Mouse (Mus musculus) midbrain, embryonic 11.5 days (tissue): ENCODE results near the gene Zmynd8. TPM values are rescaled to one million over a fixed set of nuclear protein-coding genes. Genes with fewer than 3 reads are reported as not detected.

Source experiments
- ATAC-seq: fragments of 200-750 bp; cut with Nextera tagmentation; 2 replicates; pipeline ENCODE4 v1.8.0; 2017; ENCODE audit warnings: moderate TSS enrichment, moderate library complexity; ENCODE audit not compliant: low FRiP score
- DNase-seq: peaks from one replicate; pipeline ENCODE4 v3.0.0; 2015; ENCODE audit warnings: low spot score; ENCODE audit errors: missing footprints
- H3K27ac ChIP-seq: fragments of 300-500 bp; sonication (generic); 2 replicates; pipeline ENCODE4 v1.5.1; 2014; ENCODE audit warnings: low read depth, low read length
- H3K27me3 ChIP-seq: fragments of 300-500 bp; sonication (generic); 2 replicates; pipeline ENCODE4 v1.6.1; 2014; ENCODE audit warnings: mild to moderate bottlenecking, low read length, moderate library complexity, mixed read lengths; ENCODE audit not compliant: control insufficient read depth, insufficient read depth
- H3K36me3 ChIP-seq: fragments of 300-500 bp; sonication (generic); 2 replicates; pipeline ENCODE4 v1.6.1; 2014; ENCODE audit warnings: mild to moderate bottlenecking, low read length, moderate library complexity, mixed read lengths; ENCODE audit not compliant: control insufficient read depth, insufficient read depth
- H3K4me1 ChIP-seq: fragments of 300-500 bp; sonication (generic); 2 replicates; pipeline ENCODE4 v1.6.1; 2014; ENCODE audit warnings: low read length; ENCODE audit not compliant: control insufficient read depth, insufficient read depth
- H3K4me2 ChIP-seq: fragments of 300-500 bp; sonication (generic); 2 replicates; pipeline ENCODE4 v1.6.1; 2014; ENCODE audit warnings: mild to moderate bottlenecking, moderate library complexity
- H3K4me3 ChIP-seq: fragments of 300-500 bp; sonication (generic); 2 replicates; pipeline ENCODE4 v1.5.1; 2014; ENCODE audit warnings: low read depth, low read length
- H3K9ac ChIP-seq: fragments of 300-500 bp; sonication (generic); 2 replicates; pipeline ENCODE4 v1.6.1; 2014; ENCODE audit warnings: low read length
- H3K9me3 ChIP-seq: fragments of 300-500 bp; sonication (generic); 2 replicates; pipeline ENCODE4 v1.6.1; 2016; ENCODE audit warnings: low read length; ENCODE audit not compliant: control insufficient read depth
- WGBS: fragments of 180-500 bp; shearing (Covaris S2); extraction: QIAGEN DNeasy Blood & Tissue Kit; methylation state at CpG from one replicate; pipeline ENCODE4 v1.1.7; 2014; 5-methylcytosine and 5-hydroxymethylcytosine counted together
- polyA plus RNA-seq: library from polyadenylated mRNA; unstranded; fragments of >200 nt; fragmentation: Nextera tagmentation; extraction: Ambion mirVana; gene quantifications from 2 replicates; pipeline ENCODE4 v1.2.1, GENCODE M21; 2014

The Zmynd8 gene
- polyA plus RNA-seq, 1 experiment from 2014 or later, result 45.6 TPM

DNA sequence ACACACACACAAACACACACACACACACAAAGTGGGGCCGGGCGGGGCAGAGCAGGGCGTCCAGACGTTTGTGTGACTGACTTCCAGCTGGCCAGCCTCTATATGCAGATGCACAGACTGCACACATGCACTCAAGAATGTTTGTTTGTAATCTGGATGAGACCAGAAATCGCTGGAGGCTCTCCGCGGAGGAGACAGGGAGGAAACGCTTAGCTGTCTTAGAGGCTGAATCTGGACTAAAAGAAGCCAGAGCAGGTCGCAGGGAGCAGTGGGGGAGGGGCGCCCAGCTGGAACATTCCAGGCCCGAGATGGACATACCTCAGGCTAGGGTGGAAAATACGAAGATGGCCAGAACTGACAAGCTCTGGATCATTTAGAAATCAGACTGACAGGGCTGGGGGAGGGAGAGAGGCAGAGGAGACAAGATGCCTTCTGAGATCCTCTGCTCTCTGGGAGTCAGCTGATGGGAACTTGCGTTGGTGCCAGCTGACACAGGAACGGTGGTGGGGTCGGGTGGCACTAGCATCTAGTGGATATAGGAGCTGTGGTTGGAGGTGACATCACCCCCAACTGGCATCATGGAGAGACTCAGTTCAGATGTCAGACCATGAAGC, 7.6 kb upstream of the Zmynd8 start:
- H3K9me3 ChIP-seq, result no peaks in the 10 kb centered on the region
- H3K36me3 ChIP-seq, result no peaks in the 10 kb centered on the region
- WGBS, result 35% methylated on average over 15 of the region's 15 CpGs
- no peak overlapping the region for H3K4me3 ChIP-seq
- H3K4me1 ChIP-seq, result peaks cover 6% of the 10 kb centered on the region; the same call in 1 of the 2 replicates
- H3K9ac ChIP-seq, result no peak overlapping the region
- H3K27ac ChIP-seq, result no peak overlapping the region
- no peak overlapping the region for H3K4me2 ChIP-seq
- ATAC-seq, result no peak; the same call in 1 of the 2 replicates
- H3K27me3 ChIP-seq, result no peaks in the 10 kb centered on the region
- peak; percentile 88 for DNase-seq

DNA sequence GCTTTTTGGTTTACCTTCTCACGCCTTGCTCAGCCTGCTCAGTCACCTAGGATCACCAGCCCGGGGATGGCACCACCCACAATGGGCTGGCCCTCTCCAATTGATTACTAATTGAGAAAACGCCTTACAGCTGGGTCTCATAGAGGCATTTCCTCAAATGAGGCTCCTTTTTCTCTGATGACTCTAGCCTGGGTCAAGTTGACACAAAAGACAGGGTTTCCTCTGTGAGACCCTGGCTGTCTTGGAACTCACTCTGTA, 2.2 kb upstream of the Zmynd8 start:
- H3K4me3 ChIP-seq, result no peak overlapping the region
- WGBS, result 36% methylated on average over 3 of the region's 3 CpGs
- H3K36me3 ChIP-seq, result no peaks in the 10 kb centered on the region
- no peaks in the 10 kb centered on the region for H3K27me3 ChIP-seq
- peak overlapping the region; percentile 46 for H3K9ac ChIP-seq
- H3K9me3 ChIP-seq, result no peaks in the 10 kb centered on the region
- H3K27ac ChIP-seq, result no peak overlapping the region
- DNase-seq (no peak), ATAC-seq (no peak)
- no peak overlapping the region for H3K4me2 ChIP-seq
- peaks cover 21% of the 10 kb centered on the region for H3K4me1 ChIP-seq

DNA sequence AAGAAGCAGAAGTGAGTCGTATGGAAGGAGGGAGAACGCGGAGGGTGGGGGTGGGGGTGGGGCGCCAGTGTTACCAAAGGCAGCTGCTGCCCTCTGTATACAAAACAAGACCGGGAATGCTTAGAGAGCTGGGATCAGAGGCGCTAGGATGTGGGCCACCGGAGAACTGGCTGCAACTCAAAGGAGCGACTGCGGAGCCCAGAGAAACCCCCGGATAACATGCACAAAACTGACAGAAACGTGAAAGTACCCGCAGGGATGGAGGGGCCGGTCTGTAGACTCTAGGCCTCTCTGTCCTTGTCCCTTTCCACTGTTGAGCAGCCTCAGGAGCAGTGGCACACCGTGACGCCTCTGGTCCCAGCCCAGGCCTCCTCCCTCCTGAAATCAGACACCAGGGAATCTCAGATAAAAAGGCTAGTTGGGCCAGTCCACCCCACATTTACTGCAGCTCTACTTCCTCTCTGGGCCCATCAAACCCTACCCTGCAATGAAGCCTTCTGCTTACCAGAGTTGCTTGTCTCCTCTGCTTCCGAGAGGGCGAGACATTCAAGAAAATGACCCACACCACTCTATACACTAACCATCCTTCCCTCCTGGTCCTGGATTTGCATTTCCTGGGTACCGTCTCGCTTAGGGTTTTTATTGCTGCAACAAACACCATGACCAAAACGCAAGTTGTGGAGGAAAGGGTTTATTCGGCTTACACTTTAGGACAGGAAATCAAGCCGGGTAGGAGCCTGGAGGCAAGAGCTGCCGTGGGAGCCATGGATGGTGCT, 1.7 kb upstream of the Zmynd8 start:
- H3K27ac ChIP-seq, result peak overlapping the region; percentile 67
- H3K4me2 ChIP-seq, result peak overlapping the region; percentile 23; the same call in 1 of the 2 replicates
- H3K4me3 ChIP-seq, result no peak overlapping the region
- no peaks in the 10 kb centered on the region for H3K9me3 ChIP-seq
- peak overlapping the region; percentile 46 for H3K9ac ChIP-seq
- no peaks in the 10 kb centered on the region for H3K27me3 ChIP-seq
- DNase-seq (peak; percentile 95), ATAC-seq (peak; percentile 65)
- WGBS, result 11% methylated on average over 23 of the region's 23 CpGs
- no peaks in the 10 kb centered on the region for H3K36me3 ChIP-seq
- H3K4me1 ChIP-seq, result peaks cover 22% of the 10 kb centered on the region

DNA sequence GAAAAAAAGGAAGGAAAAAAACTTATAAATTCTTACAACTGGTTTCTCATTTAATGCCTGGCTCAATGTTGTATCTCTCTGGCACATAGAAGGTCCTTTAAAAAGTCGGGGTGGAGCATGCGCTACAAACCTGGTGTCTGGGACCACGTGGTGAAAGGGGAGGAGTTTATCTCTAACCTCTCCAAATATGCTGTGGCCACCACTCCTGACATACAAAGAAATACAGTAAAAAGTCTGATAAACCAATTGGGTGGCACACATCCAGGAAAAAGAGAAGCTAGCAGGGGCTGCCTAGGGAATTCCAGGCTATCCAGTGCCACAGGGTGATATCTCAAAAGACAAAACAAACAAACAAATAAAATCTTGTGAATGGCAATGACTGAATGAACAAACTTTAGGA, 1.1 kb upstream of the Zmynd8 start:
- Histone ChIP-seq H3K4me1 (peaks cover 24% of the 10 kb centered on the region), H3K27ac (peak overlapping the region; percentile 67; the same call in 1 of the 2 replicates), H3K9me3 (no peaks in the 10 kb centered on the region), H3K9ac (peak overlapping the region; percentile 46; the same call in 1 of the 2 replicates), H3K36me3 (no peaks in the 10 kb centered on the region), H3K4me3 (no peak overlapping the region), H3K27me3 (no peaks in the 10 kb centered on the region), H3K4me2 (peak overlapping the region; percentile 23; the same call in 1 of the 2 replicates)
- DNase-seq (peak; percentile 91), ATAC-seq (no peak)
- 33% methylated on average over 3 of the region's 3 CpGs for WGBS

DNA sequence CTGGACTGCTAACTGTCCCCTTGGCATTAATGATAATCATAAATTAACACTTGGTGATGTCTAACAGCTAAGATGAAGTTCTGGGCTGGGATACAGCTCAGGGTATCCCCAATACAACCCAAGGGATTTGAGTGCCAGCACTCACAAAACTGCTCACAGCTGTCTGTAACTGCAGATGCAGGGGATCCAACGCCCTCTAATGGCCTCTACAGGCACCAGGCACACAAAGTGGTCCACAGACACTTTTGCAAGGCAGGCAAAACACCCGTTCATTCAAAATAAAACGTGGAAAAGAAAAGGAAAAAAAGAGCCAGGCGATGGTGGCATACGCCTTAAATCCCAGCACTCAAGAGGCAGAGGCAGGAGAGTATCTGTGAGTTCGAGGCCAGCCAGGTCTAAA, 658 bp upstream of the Zmynd8 start:
- DNase-seq (no peak), ATAC-seq (no peak)
- Histone ChIP-seq H3K9ac (no peak overlapping the region), H3K27ac (0 out of 2 replicates have a peak overlapping the region, but pooled peaks have one; percentile 25), H3K4me1 (peaks cover 24% of the 10 kb centered on the region), H3K36me3 (no peaks in the 10 kb centered on the region), H3K9me3 (no peaks in the 10 kb centered on the region), H3K27me3 (no peaks in the 10 kb centered on the region), H3K4me3 (no peak overlapping the region), H3K4me2 (no peak overlapping the region; the same call in 1 of the 2 replicates)
- WGBS, result 35% methylated on average over 6 of the region's 6 CpGs

GRCm38 (mm10) chr2:165896171-165896570, 2.6 kb downstream of the Zmynd8 start:
- DNase-seq (no peak), ATAC-seq (no peak)
- no peaks in the 10 kb centered on the region for H3K27me3 ChIP-seq
- H3K9me3 ChIP-seq, result no peaks in the 10 kb centered on the region
- no peak overlapping the region for H3K9ac ChIP-seq
- H3K4me1 ChIP-seq, result peaks cover 24% of the 10 kb centered on the region
- WGBS, result 81% methylated on average over 13 of the region's 13 CpGs
- no peaks in the 10 kb centered on the region for H3K36me3 ChIP-seq
- H3K27ac ChIP-seq, result no peak overlapping the region
- no peak overlapping the region for H3K4me3 ChIP-seq
- no peak overlapping the region for H3K4me2 ChIP-seq

DNA sequence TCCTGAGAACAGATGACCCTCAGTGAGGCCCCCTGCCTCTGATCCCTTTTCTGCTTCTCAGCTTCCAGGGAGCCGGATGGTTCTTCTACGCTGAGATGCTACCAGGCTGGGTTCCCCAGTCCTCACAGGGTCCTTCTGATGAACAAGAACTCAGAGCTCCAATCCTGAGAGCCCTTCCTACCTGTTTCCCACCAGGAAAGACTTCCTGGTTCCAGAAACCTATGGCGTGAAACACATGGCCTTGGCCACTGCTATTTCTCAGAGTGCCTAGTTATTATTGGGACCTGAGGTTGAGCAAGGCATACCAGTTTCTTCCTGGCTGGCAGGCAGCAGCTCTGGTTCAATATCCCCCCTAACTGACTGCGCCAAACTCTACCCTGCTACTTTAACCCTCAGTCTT, 3.1 kb downstream of the Zmynd8 start:
- Histone ChIP-seq H3K9me3 (no peaks in the 10 kb centered on the region), H3K4me1 (peaks cover 21% of the 10 kb centered on the region), H3K4me2 (no peak overlapping the region), H3K36me3 (no peaks in the 10 kb centered on the region), H3K4me3 (no peak overlapping the region), H3K27ac (no peak overlapping the region), H3K27me3 (no peaks in the 10 kb centered on the region), H3K9ac (no peak overlapping the region)
- no peak for ATAC-seq
- WGBS, result 91% methylated on average over 4 of the region's 4 CpGs
- DNase-seq, result no peak

- no peaks in the 10 kb centered on the region for H3K27me3 ChIP-seq
- DNase-seq (no peak), ATAC-seq (no peak)
- no peaks in the 10 kb centered on the region for H3K36me3 ChIP-seq
- H3K27ac ChIP-seq, result no peak overlapping the region
- WGBS, result 39% methylated on average over 3 of the region's 4 CpGs
- no peak overlapping the region for H3K4me3 ChIP-seq
- no peaks in the 10 kb centered on the region for H3K9me3 ChIP-seq
- H3K9ac ChIP-seq, result no peak overlapping the region
- no peak overlapping the region for H3K4me2 ChIP-seq
- H3K4me1 ChIP-seq, result peaks cover 12% of the 10 kb centered on the region; the same call in 1 of the 2 replicates
Observed at GRCm38 (mm10) chr2:165894533-165894932, 4.3 kb downstream of the Zmynd8 start.

DNA sequence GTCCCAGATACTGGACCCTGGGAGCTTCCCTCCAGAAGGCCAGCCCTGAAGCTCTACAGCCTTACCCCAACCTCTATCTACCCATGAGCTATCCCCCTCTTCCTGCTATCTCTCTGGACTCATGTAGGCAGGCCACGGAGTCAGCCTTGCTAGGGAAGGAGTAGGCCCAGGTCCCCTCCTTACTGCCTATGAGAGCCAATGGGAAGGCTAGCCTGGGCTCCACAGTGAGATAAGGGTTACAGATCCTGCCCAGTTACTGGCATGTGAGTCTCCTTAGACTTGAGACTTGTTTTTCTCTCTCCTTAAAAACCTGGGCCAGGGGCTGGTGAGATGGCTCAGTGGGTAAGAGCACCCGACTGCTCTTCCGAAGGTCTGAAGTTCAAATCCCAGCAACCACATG, 5.6 kb downstream of the Zmynd8 start:
- DNase-seq, result no peak
- no peak for ATAC-seq
- no peaks in the 10 kb centered on the region for H3K36me3 ChIP-seq
- H3K4me1 ChIP-seq, result peaks cover 16% of the 10 kb centered on the region
- no peak overlapping the region for H3K4me2 ChIP-seq
- no peak overlapping the region for H3K9ac ChIP-seq
- WGBS, result 87% methylated on average over 3 of the region's 3 CpGs
- H3K27ac ChIP-seq, result no peak overlapping the region
- no peak overlapping the region for H3K4me3 ChIP-seq
- no peaks in the 10 kb centered on the region for H3K9me3 ChIP-seq
- H3K27me3 ChIP-seq, result no peaks in the 10 kb centered on the region
